Mouse (Mus musculus): Measurements from ENCODE around the gene Cacnb3. TPM values are rescaled to one million over a fixed set of nuclear protein-coding genes. Genes with fewer than 3 reads are reported as not detected.

Cacnb3 gene
- polyA plus RNA-seq, 2 experiments = 33.9 to 75.2 TPM

DNA sequence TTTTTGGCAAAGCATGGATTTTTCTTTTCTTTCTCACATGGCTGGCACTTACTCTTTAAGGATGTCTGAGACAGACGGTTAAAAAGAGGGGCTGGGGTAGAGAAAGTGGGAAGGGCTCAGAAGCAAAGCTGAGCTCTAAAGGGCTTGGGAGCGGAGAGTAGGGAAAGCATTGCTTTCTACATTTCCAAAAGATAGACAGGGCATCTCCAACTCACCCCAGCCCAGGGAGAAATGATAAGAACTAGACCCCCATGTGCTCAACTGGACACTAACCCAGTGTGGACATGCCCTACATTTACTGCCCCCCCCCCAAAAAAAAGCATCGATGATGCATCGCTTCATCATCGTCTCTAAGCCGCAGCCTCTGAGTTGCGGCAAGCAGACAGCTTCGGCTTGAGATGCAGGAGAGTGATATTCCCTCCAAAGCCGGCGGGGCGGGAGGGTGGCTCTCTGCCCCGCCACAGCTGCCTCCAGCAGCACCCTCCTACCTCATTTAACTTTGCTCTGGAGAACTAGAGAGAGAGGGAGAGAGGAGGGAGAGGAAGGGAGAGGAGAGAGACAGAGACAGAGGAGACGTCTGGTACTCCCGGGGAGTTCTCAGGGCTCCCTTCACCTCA, 45.1 kb downstream of the Cacnb3 start:
- H3K4me3 ChIP-seq (replicated peaks; ENCODE audit: low read length) = peak overlapping the region; percentile 32
- H3K36me3 ChIP-seq (ENCODE audit: control insufficient read depth, insufficient read depth, low read length) = no peaks in the 10 kb centered on the region
- DNase-seq (ENCODE audit: low spot score) (no peak), ATAC-seq (ENCODE audit: low FRiP score, low read depth) (no peak)
- H3K9ac ChIP-seq (ENCODE audit: low read depth, low read length, severe bottlenecking) = no peak overlapping the region
- WGBS = 6% methylated on average over 14 of the region's 14 CpGs
- H3K27me3 ChIP-seq (ENCODE audit: control insufficient read depth, insufficient read depth, low read length) = peaks cover 37% of the 10 kb centered on the region
- H3K27ac ChIP-seq (replicated peaks; ENCODE audit: low read depth, low read length) = no peak overlapping the region
- peaks cover 17% of the 10 kb centered on the region; the same call in 1 of the 2 replicates for H3K4me1 ChIP-seq (ENCODE audit: control insufficient read depth, insufficient read depth, low read length)
- no peak for TF ChIP-seq POLR2A (IDR thresholded peaks at IDR 0.05; ENCODE audit: borderline replicate concordance, extremely low read depth, insufficient read depth, insufficient read length)
- no peaks in the 10 kb centered on the region for H3K9me3 ChIP-seq (ENCODE audit: control insufficient read depth, low read length)
- peak overlapping the region; percentile 66 for H3K4me2 ChIP-seq (replicated peaks; ENCODE audit: low read depth, low read length, severe bottlenecking)

DNA sequence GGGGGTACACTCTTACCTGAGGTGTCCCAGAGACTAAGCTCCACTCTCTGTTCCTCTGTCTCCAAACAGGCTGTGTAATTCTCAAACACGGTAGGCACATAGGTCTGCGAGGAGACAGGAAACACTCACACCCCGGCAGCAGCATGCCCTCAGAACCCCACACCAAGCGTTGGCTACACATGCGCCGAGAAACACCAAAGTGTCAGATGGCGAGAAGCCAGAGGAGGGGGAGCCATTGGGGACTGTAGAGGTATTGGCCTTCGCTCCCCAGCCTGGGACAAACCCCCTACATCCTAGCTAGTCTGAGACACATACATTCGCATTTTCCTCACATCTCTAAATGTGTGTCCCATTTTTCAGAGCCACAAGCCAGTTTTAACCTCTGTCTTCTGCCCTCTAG, 45.8 kb downstream of the Cacnb3 start:
- Histone ChIP-seq H3K27ac (replicated peaks; ENCODE audit: low read depth, low read length) (no peak overlapping the region), H3K9ac (ENCODE audit: low read depth, low read length, severe bottlenecking) (0 out of 2 replicates have a peak overlapping the region, but pooled peaks have one; percentile 21), H3K4me3 (replicated peaks; ENCODE audit: low read length) (peak overlapping the region; percentile 32), H3K4me1 (ENCODE audit: control insufficient read depth, insufficient read depth, low read length) (peaks cover 17% of the 10 kb centered on the region; the same call in 1 of the 2 replicates), H3K27me3 (ENCODE audit: control insufficient read depth, insufficient read depth, low read length) (peaks cover 37% of the 10 kb centered on the region), H3K36me3 (ENCODE audit: control insufficient read depth, insufficient read depth, low read length) (no peaks in the 10 kb centered on the region), H3K9me3 (ENCODE audit: control insufficient read depth, low read length) (no peaks in the 10 kb centered on the region), H3K4me2 (replicated peaks; ENCODE audit: low read depth, low read length, severe bottlenecking) (peak overlapping the region; percentile 66)
- 3% methylated on average over 9 of the region's 9 CpGs for WGBS
- no peak for TF ChIP-seq POLR2A (IDR thresholded peaks at IDR 0.05; ENCODE audit: borderline replicate concordance, extremely low read depth, insufficient read depth, insufficient read length)
- ATAC-seq (ENCODE audit: low FRiP score, low read depth) = no peak
- no peak for DNase-seq (ENCODE audit: low spot score)

DNA sequence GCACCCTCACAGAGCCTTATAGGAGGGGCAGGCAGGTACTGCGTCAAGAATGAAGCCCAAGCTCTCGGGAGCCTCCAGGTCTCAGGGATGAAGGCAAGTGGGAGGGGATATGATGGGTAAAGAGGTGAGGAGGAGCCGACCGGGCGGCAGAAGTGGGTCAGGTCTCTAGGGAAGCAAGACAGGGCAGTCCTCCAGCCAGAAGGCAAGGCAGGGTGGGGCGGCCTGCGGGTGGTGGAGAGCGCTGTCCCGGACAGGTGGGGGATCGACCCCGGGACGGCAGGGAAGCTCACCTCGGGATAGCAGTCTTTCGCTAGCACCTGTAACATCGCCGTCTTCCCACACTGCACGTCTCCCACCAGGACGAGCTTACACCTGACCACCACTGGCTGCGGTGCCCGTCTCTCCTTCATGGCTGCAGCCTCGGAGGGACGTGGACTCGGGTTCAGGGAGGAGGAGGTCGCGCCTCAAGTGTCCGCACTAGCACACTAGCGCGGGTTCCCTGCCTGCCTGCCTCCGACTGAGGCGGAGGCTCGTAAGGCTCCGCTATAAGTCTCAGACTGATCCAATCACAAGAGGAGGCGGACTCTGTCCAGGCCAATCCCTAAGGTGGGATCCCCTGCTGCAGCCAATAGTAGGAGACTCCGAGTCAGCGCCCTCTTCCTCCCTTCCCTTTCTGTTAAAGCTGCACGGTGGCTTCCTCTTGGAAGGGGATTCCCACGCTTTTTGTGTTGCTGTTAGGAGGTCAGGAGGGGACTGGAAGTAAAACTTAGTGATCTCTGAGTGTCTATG, 46.5 kb downstream of the Cacnb3 start, which contains the start of gene Rnd1:
Rnd1 (minus strand) TSS at position 522 of the 789 bp plus-strand sequence.
- ATAC-seq (ENCODE audit: low FRiP score, low read depth) (peak; percentile 97), DNase-seq (ENCODE audit: low spot score) (peak; percentile 93)
- WGBS = under 1% methylated on average over 36 of the region's 37 CpGs
- peak within 1 kb of the TSS; percentile 32 for H3K4me3 ChIP-seq (replicated peaks; ENCODE audit: low read length)
- peak within 1 kb of the TSS; percentile 66 for H3K4me2 ChIP-seq (replicated peaks; ENCODE audit: low read depth, low read length, severe bottlenecking)
- H3K4me1 ChIP-seq (ENCODE audit: control insufficient read depth, insufficient read depth, low read length) = peaks cover 17% of the 10 kb centered on the region; the same call in 1 of the 2 replicates
- H3K27me3 ChIP-seq (ENCODE audit: control insufficient read depth, insufficient read depth, low read length) = peaks cover 37% of the 10 kb centered on the region
- TF ChIP-seq POLR2A (IDR thresholded peaks at IDR 0.05; ENCODE audit: borderline replicate concordance, extremely low read depth, insufficient read depth, insufficient read length) = 0 out of 2 replicates have a peak, but pooled peaks have one; percentile 32
- no peak within 1 kb of the TSS for H3K27ac ChIP-seq (replicated peaks; ENCODE audit: low read depth, low read length)
- 0 out of 2 replicates have a peak within 1 kb of the TSS, but pooled peaks have one; percentile 21 for H3K9ac ChIP-seq (ENCODE audit: low read depth, low read length, severe bottlenecking)
- no peaks in the 10 kb centered on the region for H3K9me3 ChIP-seq (ENCODE audit: control insufficient read depth, low read length)
- H3K36me3 ChIP-seq (ENCODE audit: control insufficient read depth, insufficient read depth, low read length) = no peaks in the 10 kb centered on the region

DNA sequence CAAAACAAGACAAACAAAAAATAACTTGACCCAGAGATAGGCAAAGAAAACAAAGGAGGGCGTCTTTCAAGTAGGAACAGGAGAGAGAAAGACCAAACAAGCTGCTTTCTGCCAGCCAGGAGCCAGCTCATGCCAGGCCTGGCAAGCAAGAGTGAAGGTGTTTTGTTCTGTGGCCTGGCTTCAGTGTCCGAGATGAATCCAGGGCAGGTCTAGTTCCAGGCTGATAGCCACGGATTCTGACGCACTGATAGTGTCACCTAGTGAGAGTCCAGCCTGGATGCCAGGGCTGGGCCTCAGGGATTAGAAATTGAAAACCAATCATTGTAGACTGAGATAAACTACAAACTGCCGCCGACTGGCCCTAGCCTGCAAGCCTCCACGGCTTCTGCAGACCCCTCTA, 47.3 kb downstream of the Cacnb3 start:
- 79% methylated on average over 7 of the region's 7 CpGs for WGBS

DNA sequence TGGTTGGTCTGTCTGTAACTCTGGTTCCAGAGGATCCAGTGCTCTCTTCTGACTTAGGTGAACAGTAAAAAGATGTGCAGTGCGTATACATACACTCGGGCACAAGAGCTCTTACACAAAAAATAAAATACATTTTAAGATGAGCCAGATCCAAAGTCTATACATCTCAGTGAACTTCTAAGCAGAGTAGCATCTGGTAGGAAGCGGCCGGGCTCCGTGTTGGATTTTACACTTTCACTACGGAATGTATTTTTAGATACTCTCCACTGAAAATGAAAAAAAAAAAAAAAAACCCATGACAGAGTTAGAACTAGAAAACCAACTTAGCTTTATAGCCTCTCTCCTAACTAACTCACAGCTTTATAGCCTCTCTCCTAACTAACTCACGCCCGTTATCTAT, 50.0 kb downstream of the Cacnb3 start:
- Histone ChIP-seq H3K4me2 (replicated peaks; ENCODE audit: low read depth, low read length, severe bottlenecking) (no peak overlapping the region), H3K4me3 (replicated peaks; ENCODE audit: low read length) (no peak overlapping the region), H3K36me3 (ENCODE audit: control insufficient read depth, insufficient read depth, low read length) (no peaks in the 10 kb centered on the region), H3K9ac (ENCODE audit: low read depth, low read length, severe bottlenecking) (no peak overlapping the region), H3K4me1 (ENCODE audit: control insufficient read depth, insufficient read depth, low read length) (peaks cover 9% of the 10 kb centered on the region; the same call in 1 of the 2 replicates), H3K27me3 (ENCODE audit: control insufficient read depth, insufficient read depth, low read length) (peaks cover 22% of the 10 kb centered on the region), H3K9me3 (ENCODE audit: control insufficient read depth, low read length) (no peaks in the 10 kb centered on the region), H3K27ac (replicated peaks; ENCODE audit: low read depth, low read length) (no peak overlapping the region)
- ATAC-seq (ENCODE audit: low FRiP score, low read depth) (no peak), DNase-seq (ENCODE audit: low spot score) (no peak)
- no peak for TF ChIP-seq POLR2A (IDR thresholded peaks at IDR 0.05; ENCODE audit: borderline replicate concordance, extremely low read depth, insufficient read depth, insufficient read length)
- 86% methylated on average over 8 of the region's 8 CpGs for WGBS

More for the DNA sequence above, 47.3 kb downstream of the Cacnb3 start:
- H3K27ac ChIP-seq (replicated peaks; ENCODE audit: low read depth, low read length) = no peak overlapping the region
- H3K9me3 ChIP-seq (ENCODE audit: control insufficient read depth, low read length) = no peaks in the 10 kb centered on the region
- no peak for TF ChIP-seq POLR2A (IDR thresholded peaks at IDR 0.05; ENCODE audit: borderline replicate concordance, extremely low read depth, insufficient read depth, insufficient read length)
- H3K9ac ChIP-seq (ENCODE audit: low read depth, low read length, severe bottlenecking) = no peak overlapping the region
- ATAC-seq (ENCODE audit: low FRiP score, low read depth) (no peak), DNase-seq (ENCODE audit: low spot score) (no peak)
- H3K4me2 ChIP-seq (replicated peaks; ENCODE audit: low read depth, low read length, severe bottlenecking) = no peak overlapping the region
- no peaks in the 10 kb centered on the region for H3K36me3 ChIP-seq (ENCODE audit: control insufficient read depth, insufficient read depth, low read length)
- peaks cover 17% of the 10 kb centered on the region; the same call in 1 of the 2 replicates for H3K4me1 ChIP-seq (ENCODE audit: control insufficient read depth, insufficient read depth, low read length)
- no peak overlapping the region for H3K4me3 ChIP-seq (replicated peaks; ENCODE audit: low read length)
- H3K27me3 ChIP-seq (ENCODE audit: control insufficient read depth, insufficient read depth, low read length) = peaks cover 37% of the 10 kb centered on the region

All from limb, embryonic 14.5 days (tissue).